Comparison of ENCODE assay signal across 8 mouse cellular contexts in genomic region chr1:86018235-86019055, GRCm38 (mm10). TPM values are rescaled to one million over a fixed set of nuclear protein-coding genes. Genes with fewer than 3 reads are reported as not detected.
DNase-seq lines count a peak whose midpoint lies in the region; ATAC-seq and TF ChIP-seq lines count a peak whose summit lies in the region.

No protein-coding gene starts in this region.

- no peak overlapping the region for H3K27ac ChIP-seq in testis, adult 2 months (ENCODE audit: control insufficient read depth, insufficient read depth, low read depth, low read length)
- H3K27ac ChIP-seq in heart, embryonic 12.5 days (ENCODE audit: poor library complexity, severe bottlenecking) = no peak overlapping the region
- H3K27ac ChIP-seq in liver, embryonic 16.5 days (ENCODE audit: low read length) = no peak overlapping the region
- H3K27ac ChIP-seq in neural tube, embryonic 12.5 days = no peak overlapping the region

- H3K4me1 ChIP-seq in testis, adult 2 months (ENCODE audit: control insufficient read depth, insufficient read depth, low read length) = peaks cover 2% of the 10 kb centered on the region; the same call in 1 of the 2 replicates
- H3K4me1 ChIP-seq in heart, embryonic 12.5 days (replicated peaks) = peaks cover 3% of the 10 kb centered on the region; the same call in 1 of the 2 replicates
- no peaks in the 10 kb centered on the region for H3K4me1 ChIP-seq in liver, embryonic 16.5 days (ENCODE audit: control insufficient read depth, low read depth, low read length)
- no peaks in the 10 kb centered on the region; the same call in 1 of the 2 replicates for H3K4me1 ChIP-seq in neural tube, embryonic 12.5 days

- H3K4me2 ChIP-seq in heart, embryonic 12.5 days = peak overlapping the region; percentile 84
- H3K4me2 ChIP-seq in liver, embryonic 16.5 days (ENCODE audit: low read depth, low read length) = peak overlapping the region; percentile 67
- H3K4me2 ChIP-seq in neural tube, embryonic 12.5 days (replicated peaks) = peak overlapping the region; percentile 91

- H3K4me3 ChIP-seq in testis, adult 2 months (ENCODE audit: control insufficient read depth, low read depth, low read length) = peak overlapping the region; percentile 83
- peak overlapping the region; percentile 50 for H3K4me3 ChIP-seq in heart, embryonic 12.5 days
- peak overlapping the region; percentile 52 for H3K4me3 ChIP-seq in liver, embryonic 16.5 days (ENCODE audit: low read depth, low read length)
- peak overlapping the region; percentile 51 for H3K4me3 ChIP-seq in neural tube, embryonic 12.5 days

- H3K9me3 ChIP-seq in heart, embryonic 12.5 days (replicated peaks) = peaks cover 5% of the 10 kb centered on the region; the same call in 1 of the 2 replicates
- no peaks in the 10 kb centered on the region for H3K9me3 ChIP-seq in liver, embryonic 16.5 days (replicated peaks; ENCODE audit: control insufficient read depth, low read length)
- no peaks in the 10 kb centered on the region for H3K9me3 ChIP-seq in neural tube, embryonic 12.5 days

- peak; percentile 35; the same call in 1 of the 2 replicates for TF ChIP-seq POLR2A in testis, adult 2 months (IDR thresholded peaks at IDR 0.05; ENCODE audit: control insufficient read depth, low read depth, low read length)

- peak overlapping the region; percentile 62 for H3K9ac ChIP-seq in heart, embryonic 12.5 days
- H3K9ac ChIP-seq in liver, embryonic 16.5 days (ENCODE audit: low read depth, low read length) = 0 out of 2 replicates have a peak overlapping the region, but pooled peaks have one; percentile 34
- peak overlapping the region; percentile 64 for H3K9ac ChIP-seq in neural tube, embryonic 12.5 days

- peak; percentile 24; the same call in 1 of the 2 replicates for TF ChIP-seq CTCF in testis, adult 2 months (IDR thresholded peaks at IDR 0.05; ENCODE audit: control insufficient read depth, insufficient read depth, insufficient replicate concordance, low read depth, low read length)

- DNase-seq in testis, postnatal 14 days (ENCODE audit: low spot score) = no peak
- peak; percentile 83 for DNase-seq in embryo, embryonic 10.5 days (ENCODE audit: low spot score)
- DNase-seq in kidney, postnatal 14 days = peak; percentile 27
- DNase-seq in urinary bladder, postnatal 25 days (ENCODE audit: low spot score) = peak; percentile 34

- H3K27me3 ChIP-seq in testis, adult 2 months (ENCODE audit: control insufficient read depth, insufficient read depth, low read length) = no peaks in the 10 kb centered on the region; the same call in 1 of the 2 replicates
- H3K27me3 ChIP-seq in heart, embryonic 12.5 days (replicated peaks) = peaks cover 63% of the 10 kb centered on the region
- H3K27me3 ChIP-seq in liver, embryonic 16.5 days (ENCODE audit: control insufficient read depth, insufficient read depth, low read depth, low read length) = peaks cover 18% of the 10 kb centered on the region
- peaks cover 28% of the 10 kb centered on the region for H3K27me3 ChIP-seq in neural tube, embryonic 12.5 days (replicated peaks)

- WGBS in heart, embryonic 12.5 days = 3% methylated on average over 60 of the region's 60 CpGs
- 2% methylated on average over 60 of the region's 60 CpGs for WGBS in liver, embryonic 16.5 days (ENCODE audit: insufficient replicate concordance)
- 3% methylated on average over 60 of the region's 60 CpGs for WGBS in neural tube, embryonic 12.5 days

- ATAC-seq in heart, embryonic 12.5 days (ENCODE audit: insufficient number of reproducible peaks, low FRiP score) = 0 out of 2 replicates have a peak, but pooled peaks have one; percentile 61
- ATAC-seq in liver, embryonic 16.5 days (ENCODE audit: low read depth) = peak; percentile 39; the same call in 1 of the 2 replicates
- peak; percentile 79 for ATAC-seq in neural tube, embryonic 12.5 days (ENCODE audit: low FRiP score, low read depth)

- no peaks in the 10 kb centered on the region for H3K36me3 ChIP-seq in testis, adult 2 months (ENCODE audit: control insufficient read depth, insufficient read depth, low read length)
- no peaks in the 10 kb centered on the region for H3K36me3 ChIP-seq in heart, embryonic 12.5 days
- H3K36me3 ChIP-seq in liver, embryonic 16.5 days (ENCODE audit: control insufficient read depth, insufficient read depth) = no peaks in the 10 kb centered on the region
- H3K36me3 ChIP-seq in neural tube, embryonic 12.5 days = no peaks in the 10 kb centered on the region

RNA-seq across cellular contexts. Expression of gene Spata3, which starts 1.8 kb away (rescaled TPM):
- polyA plus RNA-seq in testis, adult 2 months (2012; rRNA removed) = 1,427 and 1,457 TPM in 2 replicates
- polyA plus RNA-seq in heart, embryonic 12.5 days (2016; fragmentation: Nextera tagmentation; extraction: Ambion mirVana) = not detected in 2 replicates
- 0.24 and 0.37 TPM in 2 replicates for polyA plus RNA-seq in liver, embryonic 16.5 days (2015; fragmentation: Nextera tagmentation; extraction: Ambion mirVana)
- not detected in 2 replicates for polyA plus RNA-seq in neural tube, embryonic 12.5 days (2016; fragmentation: Nextera tagmentation; extraction: Ambion mirVana)

RNA-seq across cellular contexts. Expression of gene 2810459M11Rik, which starts 27.2 kb away (rescaled TPM):
- 0.18 and 0.19 TPM in 2 replicates for polyA plus RNA-seq in testis, adult 2 months (2012; rRNA removed)
- 0.71 and 0.79 TPM in 2 replicates for polyA plus RNA-seq in heart, embryonic 12.5 days (2016; fragmentation: Nextera tagmentation; extraction: Ambion mirVana)
- polyA plus RNA-seq in liver, embryonic 16.5 days (2015; fragmentation: Nextera tagmentation; extraction: Ambion mirVana) = 19.2 and 21.6 TPM in 2 replicates
- 1.1 and 1.6 TPM in 2 replicates for polyA plus RNA-seq in neural tube, embryonic 12.5 days (2016; fragmentation: Nextera tagmentation; extraction: Ambion mirVana)

RNA-seq across cellular contexts. Expression of gene Psmd1, which starts 45.7 kb away (rescaled TPM):
- polyA plus RNA-seq in testis, adult 2 months (2012; rRNA removed) = 34.6 and 44.0 TPM in 2 replicates
- 154 and 159 TPM in 2 replicates for polyA plus RNA-seq in heart, embryonic 12.5 days (2016; fragmentation: Nextera tagmentation; extraction: Ambion mirVana)
- 82.2 and 87.2 TPM in 2 replicates for polyA plus RNA-seq in liver, embryonic 16.5 days (2015; fragmentation: Nextera tagmentation; extraction: Ambion mirVana)
- 194 and 210 TPM in 2 replicates for polyA plus RNA-seq in neural tube, embryonic 12.5 days (2016; fragmentation: Nextera tagmentation; extraction: Ambion mirVana)

RNA-seq across cellular contexts. Expression of gene Gpr55, which starts 57.6 kb away (rescaled TPM):
- 4.2 and 5.2 TPM in 2 replicates for polyA plus RNA-seq in testis, adult 2 months (2012; rRNA removed)
- polyA plus RNA-seq in heart, embryonic 12.5 days (2016; fragmentation: Nextera tagmentation; extraction: Ambion mirVana) = 0.08 and 0.09 TPM in 2 replicates
- 0.04 and 0.05 TPM in 2 replicates for polyA plus RNA-seq in liver, embryonic 16.5 days (2015; fragmentation: Nextera tagmentation; extraction: Ambion mirVana)
- 0.08 TPM in 1 of 2 replicates, not detected in the other for polyA plus RNA-seq in neural tube, embryonic 12.5 days (2016; fragmentation: Nextera tagmentation; extraction: Ambion mirVana)

Comparison
In these comparisons a context has a peak if more than half of its experiments do, and no peak if none do; other contexts are left out.
1. RNA of gene Spata3, which starts 1.8 kb away (polyA plus RNA-seq): 1,427 to 1,457 TPM in testis, adult 2 months; 0.24 to 0.37 TPM in liver, embryonic 16.5 days, not detected in neural tube, embryonic 12.5 days and not detected in heart, embryonic 12.5 days; every median in the first group is over 1,000 times any median in the second.
2. Peak in every context shown above with its lines, with median percentiles within 50 percentile points of each other: H3K4me3 ChIP-seq, ATAC-seq, H3K4me2 ChIP-seq and H3K9ac ChIP-seq.